Mouse (Mus musculus) midbrain, postnatal 0 days (tissue): Measurements from ENCODE around the gene Ctrl. TPM values are rescaled to one million over a fixed set of nuclear protein-coding genes. Genes with fewer than 3 reads are reported as not detected.

Experiments
- ATAC-seq: fragments of 200-750 bp; cut with Nextera tagmentation; 2 replicates; pipeline ENCODE4 v1.8.0; 2017; ENCODE audit warnings: moderate number of reproducible peaks, mild to moderate bottlenecking, moderate TSS enrichment, moderate library complexity; ENCODE audit not compliant: low FRiP score
- DNase-seq: peaks from one replicate; pipeline ENCODE4 v3.0.0-alpha.2; 2015; ENCODE audit warnings: low spot score
- H3K27ac ChIP-seq: fragments of 300-500 bp; sonication (generic); 2 replicates; pipeline ENCODE4 v1.5.1; 2014; ENCODE audit warnings: low read depth, mild to moderate bottlenecking, low read length, mixed read lengths
- H3K27me3 ChIP-seq: fragments of 300-500 bp; sonication (generic); 2 replicates; pipeline ENCODE4 v1.6.1; 2014; ENCODE audit warnings: low read length, control low read depth, mixed read lengths; ENCODE audit not compliant: insufficient read depth
- H3K36me3 ChIP-seq: fragments of 300-500 bp; sonication (generic); 2 replicates; pipeline ENCODE4 v1.6.1; 2014; ENCODE audit warnings: low read length, control low read depth, mixed read lengths; ENCODE audit not compliant: insufficient read depth
- H3K4me1 ChIP-seq: fragments of 300-500 bp; sonication (generic); 2 replicates; pipeline ENCODE4 v1.6.1; 2014; ENCODE audit warnings: mild to moderate bottlenecking, control low read depth, antibody characterized with exemption, low read length, mixed read lengths; ENCODE audit not compliant: insufficient read depth
- H3K4me2 ChIP-seq: fragments of 300-500 bp; sonication (generic); 2 replicates; pipeline ENCODE4 v1.6.1; 2014; ENCODE audit warnings: low read depth, mild to moderate bottlenecking, low read length, mixed read lengths; ENCODE audit not compliant: poor library complexity, severe bottlenecking
- H3K4me3 ChIP-seq: fragments of 300-500 bp; sonication (generic); 2 replicates; pipeline ENCODE4 v1.5.1; 2014; ENCODE audit warnings: low read depth, mild to moderate bottlenecking, low read length, moderate library complexity
- H3K9ac ChIP-seq: fragments of 300-500 bp; sonication (generic); replicated peaks from 2 replicates; pipeline ENCODE4 v1.6.1; 2014; ENCODE audit warnings: mild to moderate bottlenecking, low read length, moderate library complexity, mixed read lengths; ENCODE audit not compliant: poor library complexity, severe bottlenecking
- H3K9me3 ChIP-seq: fragments of 300-500 bp; sonication (generic); 2 replicates; pipeline ENCODE4 v1.6.1; 2016; ENCODE audit warnings: low read length, control low read depth
- CTCF ChIP-seq: IDR thresholded peaks from 2 replicates; pipeline ENCODE4 v1.5.1; 2016; ENCODE audit warnings: antibody characterized with exemption, mild to moderate bottlenecking
- WGBS: fragments of 180-500 bp; shearing (Covaris S2); extraction: QIAGEN DNeasy Blood & Tissue Kit; methylation state at CpG from one replicate; pipeline ENCODE4 v1.1.7; 2014; 5-methylcytosine and 5-hydroxymethylcytosine counted together
- polyA plus RNA-seq: library from polyadenylated mRNA; unstranded; fragments of >200 nt; fragmentation: Nextera tagmentation; extraction: Ambion mirVana; gene quantifications from 2 replicates; pipeline ENCODE4 v1.2.1, GENCODE M21; 2015
- total RNA-seq: library from RNA; depleted of rRNA; stranded (reverse); fragments of >200 nt; gene quantifications from 2 replicates; pipeline ENCODE4 v1.2.3, GENCODE M21; 2014

The Ctrl gene
- total and polyA plus RNA-seq, 2 experiments from 2014 or later = 3.2 to 3.6 TPM

DNA sequence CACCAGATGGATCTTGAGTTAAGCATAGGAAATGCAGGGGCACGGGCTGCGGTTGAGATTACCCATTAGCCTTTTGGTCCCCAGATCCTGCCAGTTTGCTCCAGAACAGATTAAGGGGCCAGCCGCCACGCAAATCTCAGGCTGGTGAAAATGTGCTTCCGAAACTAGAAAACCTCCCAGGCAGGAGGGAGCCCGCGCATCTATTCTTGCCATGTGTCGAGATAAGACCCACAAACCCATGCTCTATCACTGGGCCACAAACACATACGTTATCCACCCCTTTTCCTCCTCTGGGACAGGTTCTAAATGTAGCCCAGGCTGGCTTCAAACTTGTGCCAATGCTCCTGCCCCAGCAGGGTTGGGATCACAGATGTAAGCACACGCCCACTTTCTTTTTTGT is 27.9 kb upstream of the Ctrl start:
- Histone ChIP-seq H3K27ac (no peak overlapping the region), H3K36me3 (no peaks in the 10 kb centered on the region), H3K9me3 (no peaks in the 10 kb centered on the region), H3K4me2 (no peak overlapping the region), H3K27me3 (peaks cover 15% of the 10 kb centered on the region), H3K9ac (no peak overlapping the region), H3K4me1 (no peaks in the 10 kb centered on the region), H3K4me3 (no peak overlapping the region)
- ATAC-seq = no peak
- 85% methylated on average over 10 of the region's 10 CpGs for WGBS
- no peak for TF ChIP-seq CTCF
- no peak for DNase-seq

DNA sequence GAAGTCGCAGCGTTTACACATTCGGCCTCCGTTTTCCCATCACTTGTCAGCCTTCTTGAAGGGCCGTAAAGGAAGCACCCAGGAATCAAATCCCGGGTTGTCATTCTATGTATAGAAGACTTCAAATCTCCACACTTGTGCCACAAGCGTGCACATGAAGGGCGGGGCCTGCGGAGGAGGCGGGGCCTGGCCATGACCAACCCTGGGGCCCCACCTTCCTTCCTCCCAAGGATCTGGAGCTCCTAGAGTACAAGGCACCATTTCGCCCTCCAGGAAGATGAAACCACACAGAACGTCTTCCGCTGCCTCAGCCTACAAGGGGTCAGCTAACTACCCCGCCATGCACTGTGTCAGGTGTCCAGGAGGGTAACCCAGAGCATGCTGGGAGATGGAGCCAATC is 27.4 kb upstream of the Ctrl start:
- 77% methylated on average over 14 of the region's 14 CpGs for WGBS
- no peak for TF ChIP-seq CTCF
- Histone ChIP-seq H3K4me3 (no peak overlapping the region), H3K4me1 (no peaks in the 10 kb centered on the region), H3K27me3 (peaks cover 13% of the 10 kb centered on the region; the same call in 1 of the 2 replicates), H3K27ac (no peak overlapping the region), H3K36me3 (no peaks in the 10 kb centered on the region), H3K9ac (no peak overlapping the region), H3K9me3 (no peaks in the 10 kb centered on the region), H3K4me2 (no peak overlapping the region)
- no peak for DNase-seq
- no peak for ATAC-seq

GRCm38 (mm10) chr8:105959350-105959749 is 25.7 kb upstream of the Ctrl start:
- Histone ChIP-seq H3K36me3 (no peaks in the 10 kb centered on the region), H3K27me3 (no peaks in the 10 kb centered on the region), H3K9ac (no peak overlapping the region), H3K4me2 (no peak overlapping the region), H3K27ac (no peak overlapping the region), H3K4me3 (no peak overlapping the region), H3K4me1 (no peaks in the 10 kb centered on the region), H3K9me3 (no peaks in the 10 kb centered on the region)
- no peak for TF ChIP-seq CTCF
- DNase-seq (peak; percentile 50), ATAC-seq (no peak; the same call in 1 of the 2 replicates)
- 78% methylated on average over 7 of the region's 7 CpGs for WGBS

- Histone ChIP-seq H3K27ac (no peak overlapping the region), H3K36me3 (no peaks in the 10 kb centered on the region), H3K4me3 (no peak overlapping the region), H3K9ac (no peak overlapping the region), H3K4me1 (no peaks in the 10 kb centered on the region), H3K4me2 (no peak overlapping the region), H3K27me3 (no peaks in the 10 kb centered on the region), H3K9me3 (no peaks in the 10 kb centered on the region)
- no peak for DNase-seq
- peak; percentile 21; the same call in 1 of the 2 replicates for TF ChIP-seq CTCF
- ATAC-seq = no peak
- 79% methylated on average over 3 of the region's 4 CpGs for WGBS
Observed at GRCm38 (mm10) chr8:105957813-105958212, 24.2 kb upstream of the Ctrl start.

DNA sequence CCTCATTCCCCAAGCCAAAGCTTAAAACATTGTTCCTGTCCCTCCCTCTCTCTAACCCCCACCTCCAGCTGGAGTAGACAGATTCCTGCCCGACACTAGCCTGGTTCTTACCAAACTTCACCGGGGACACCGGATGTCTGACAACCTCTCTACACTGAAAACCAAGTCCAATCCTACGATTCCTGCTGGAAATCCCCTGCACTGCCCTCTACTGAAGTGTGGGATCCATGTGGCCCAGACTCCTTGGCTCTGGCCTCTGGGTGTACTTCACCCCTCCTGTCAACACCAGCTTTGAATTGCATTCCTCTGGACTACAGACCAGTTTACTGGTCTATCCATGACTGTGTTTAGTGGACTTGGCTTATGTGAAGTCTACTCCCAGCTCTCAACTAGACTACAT is 22.9 kb upstream of the Ctrl start:
- TF ChIP-seq CTCF = no peak
- H3K9me3 ChIP-seq = no peaks in the 10 kb centered on the region
- no peak overlapping the region for H3K4me2 ChIP-seq
- no peak overlapping the region for H3K9ac ChIP-seq
- no peaks in the 10 kb centered on the region for H3K27me3 ChIP-seq
- ATAC-seq = no peak
- H3K36me3 ChIP-seq = no peaks in the 10 kb centered on the region
- H3K4me1 ChIP-seq = no peaks in the 10 kb centered on the region
- no peak for DNase-seq
- H3K4me3 ChIP-seq = no peak overlapping the region
- no peak overlapping the region for H3K27ac ChIP-seq
- 88% methylated on average over 4 of the region's 4 CpGs for WGBS

- TF ChIP-seq CTCF = no peak
- no peak overlapping the region for H3K9ac ChIP-seq
- no peaks in the 10 kb centered on the region for H3K27me3 ChIP-seq
- 62% methylated on average over 7 of the region's 7 CpGs for WGBS
- peak overlapping the region; percentile 43; the same call in 1 of the 2 replicates for H3K27ac ChIP-seq
- peak; percentile 83 for ATAC-seq
- H3K36me3 ChIP-seq = no peaks in the 10 kb centered on the region
- DNase-seq = peak; percentile 81
- H3K4me1 ChIP-seq = no peaks in the 10 kb centered on the region
- no peaks in the 10 kb centered on the region for H3K9me3 ChIP-seq
- no peak overlapping the region for H3K4me2 ChIP-seq
- no peak overlapping the region for H3K4me3 ChIP-seq
Observed at GRCm38 (mm10) chr8:105951057-105951659, 17.5 kb upstream of the Ctrl start.
